Mouse (Mus musculus) lung, postnatal 0 days (tissue): ENCODE data around the gene Hoxd13.

Experiments used
- CTCF ChIP-seq: IDR thresholded peaks from 2 replicates; pipeline ENCODE4 v1.5.1; 2016; ENCODE audit warnings: antibody characterized with exemption, mild to moderate bottlenecking
- EP300 ChIP-seq: IDR thresholded peaks from 2 replicates; pipeline ENCODE4 v1.6.1; 2016; ENCODE audit warnings: antibody characterized with exemption, mild to moderate bottlenecking, control low read depth

GRCm38 (mm10) chr2:74655420-74655781 lies 12.7 kb upstream of the Hoxd13 start:
- TF ChIP-seq CTCF = peak; percentile 48
- TF ChIP-seq EP300 = no peak
